Comparison of ENCODE assay signal across 29 mouse cellular contexts in the genomic region with DNA sequence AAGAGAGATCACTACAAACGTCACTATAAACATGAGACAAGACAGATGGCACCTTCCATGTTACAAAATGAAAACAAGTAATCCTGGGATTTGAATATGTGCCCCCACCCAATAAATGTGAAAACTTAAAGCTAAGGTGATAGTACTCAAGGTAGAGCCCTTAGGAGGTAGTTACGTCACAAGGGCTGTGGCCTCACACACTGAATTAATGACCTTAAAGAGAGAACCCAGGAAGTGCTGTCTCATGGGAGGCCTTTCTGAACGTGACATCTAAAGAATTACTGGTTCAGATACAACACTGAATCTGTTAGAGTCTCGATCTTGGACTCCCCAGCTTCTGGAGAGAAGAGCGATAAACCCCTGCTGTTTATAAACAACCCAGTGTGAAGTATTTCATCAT.
"Had no signal": no experiment of that assay in that cellular context is flagged by ENCODE, and none has a peak within 500 bp of the region (broad histone marks: within the 10 kb centered on the region; RNA-seq: fewer than 3 reads in every experiment).

No protein-coding gene starts in this region.

- ATAC-seq: liver, embryonic 12.5 days; liver, postnatal 0 days; lung, postnatal 0 days; midbrain, embryonic 13.5 days; midbrain, embryonic 15.5 days; midbrain, embryonic 16.5 days had no signal

- H3K27me3 ChIP-seq: limb, embryonic 12.5 days; limb, embryonic 13.5 days; limb, embryonic 15.5 days; liver, embryonic 12.5 days; liver, embryonic 13.5 days; liver, embryonic 15.5 days; lung, embryonic 15.5 days; megakaryocyte, embryonic 14.5 days; midbrain, embryonic 12.5 days; midbrain, embryonic 13.5 days; midbrain, embryonic 15.5 days had no signal

- H3K27ac ChIP-seq: left cerebral cortex, adult 2 months; limb, embryonic 10.5 days; limb, embryonic 12.5 days; limb, embryonic 13.5 days; limb, embryonic 15.5 days; liver, embryonic 12.5 days; liver, embryonic 13.5 days; liver, embryonic 14.5 days; liver, embryonic 15.5 days; lung, embryonic 15.5 days; macrophage; midbrain, embryonic 10.5 days; midbrain, embryonic 12.5 days; midbrain, embryonic 13.5 days; midbrain, embryonic 15.5 days had no signal

- H3K4me3 ChIP-seq: left cerebral cortex, adult 2 months; limb, embryonic 10.5 days; limb, embryonic 12.5 days; limb, embryonic 13.5 days; limb, embryonic 15.5 days; liver, embryonic 12.5 days; liver, embryonic 13.5 days; liver, embryonic 15.5 days; lung, embryonic 15.5 days; megakaryocyte, embryonic 14.5 days; midbrain, embryonic 10.5 days; midbrain, embryonic 12.5 days; midbrain, embryonic 13.5 days; midbrain, embryonic 15.5 days; myocyte had no signal

- H3K36me3 ChIP-seq: limb, embryonic 10.5 days; limb, embryonic 12.5 days; limb, embryonic 13.5 days; limb, embryonic 15.5 days; liver, embryonic 12.5 days; liver, embryonic 13.5 days; liver, embryonic 15.5 days; lung, embryonic 15.5 days; midbrain, embryonic 10.5 days; midbrain, embryonic 12.5 days; midbrain, embryonic 13.5 days; midbrain, embryonic 15.5 days had no signal

- H3K9ac ChIP-seq: limb, embryonic 12.5 days; limb, embryonic 13.5 days; limb, embryonic 15.5 days; liver, embryonic 12.5 days; liver, embryonic 13.5 days; liver, embryonic 14.5 days; liver, embryonic 15.5 days; liver, postnatal 0 days; lung, embryonic 14.5 days; lung, embryonic 15.5 days; midbrain, embryonic 12.5 days; midbrain, embryonic 13.5 days; midbrain, embryonic 15.5 days had no signal

- DNase-seq: left cerebral cortex, postnatal 4 days; liver, embryonic 13.5 days; liver, postnatal 0 days; lung, adult 18-20 months; lung, adult 2 months; lung, embryonic 14.5 days; lung, postnatal 10 days; lung, postnatal 14 days; lung, postnatal 36 days; lung, postnatal 4 days; midbrain, embryonic 14.5 days had no signal
